Mouse (Mus musculus): Measurements from ENCODE around the gene Olfr114. TPM values are rescaled to one million over a fixed set of nuclear protein-coding genes. Genes with fewer than 3 reads are reported as not detected.

The Olfr114 gene
- not detected in 2 replicates for polyA plus RNA-seq (2016; fragmentation: Nextera tagmentation; extraction: Ambion mirVana)

GRCm38 (mm10) chr17:37592643-37593042, at the start of gene Olfr114:
Olfr114 (minus strand) TSS chr17:37592743.
- Histone ChIP-seq H3K9me3 (replicated peaks) (no peaks in the 10 kb centered on the region), H3K4me2 (no peak within 1 kb of the TSS), H3K4me1 (no peaks in the 10 kb centered on the region), H3K36me3 (no peaks in the 10 kb centered on the region), H3K9ac (no peak within 1 kb of the TSS), H3K27ac (no peak within 1 kb of the TSS), H3K4me3 (no peak within 1 kb of the TSS), H3K27me3 (replicated peaks) (no peaks in the 10 kb centered on the region)
- no peak for ATAC-seq

- Histone ChIP-seq H3K4me2 (no peak within 1 kb of the TSS), H3K4me1 (no peaks in the 10 kb centered on the region), H3K27me3 (replicated peaks) (no peaks in the 10 kb centered on the region), H3K36me3 (no peaks in the 10 kb centered on the region), H3K27ac (no peak within 1 kb of the TSS), H3K9me3 (replicated peaks) (0 out of 2 replicates have a peak, but pooled peaks cover 8% of the 10 kb centered on the region), H3K4me3 (no peak within 1 kb of the TSS), H3K9ac (no peak within 1 kb of the TSS)
- 66% methylated on average over 2 of the region's 2 CpGs for WGBS (ENCODE audit: insufficient replicate concordance)
- no peak for ATAC-seq
Measured at GRCm38 (mm10) chr17:37627009-37627408, 34.5 kb upstream of the Olfr114 start, which contains the start of the genes Olfr115 and Olfr116. Olfr115 (minus strand) TSS chr17:37627109. Olfr116 (minus strand) TSS chr17:37627199.

- Histone ChIP-seq H3K4me3 (no peak within 1 kb of the TSS), H3K36me3 (no peaks in the 10 kb centered on the region), H3K27ac (no peak within 1 kb of the TSS), H3K4me2 (no peak within 1 kb of the TSS), H3K9ac (no peak within 1 kb of the TSS), H3K27me3 (replicated peaks) (no peaks in the 10 kb centered on the region), H3K4me1 (no peaks in the 10 kb centered on the region), H3K9me3 (replicated peaks) (no peaks in the 10 kb centered on the region)
- no peak for ATAC-seq
Measured at GRCm38 (mm10) chr17:37577563-37577962, 15.0 kb downstream of the Olfr114 start, which contains the start of gene Olfr113. Olfr113 (minus strand) TSS chr17:37577663.

GRCm38 (mm10) chr17:37569351-37569750, 23.2 kb downstream of the Olfr114 start, which contains the start of gene Olfr112:
Olfr112 (minus strand) TSS chr17:37569451.
- no peaks in the 10 kb centered on the region for H3K36me3 ChIP-seq

GRCm38 (mm10) chr17:37558913-37559615, 33.5 kb downstream of the Olfr114 start:
- Histone ChIP-seq H3K4me2 (no peak overlapping the region), H3K9ac (no peak overlapping the region), H3K27ac (no peak overlapping the region), H3K4me1 (no peaks in the 10 kb centered on the region), H3K9me3 (replicated peaks) (no peaks in the 10 kb centered on the region), H3K4me3 (no peak overlapping the region), H3K36me3 (no peaks in the 10 kb centered on the region), H3K27me3 (replicated peaks) (no peaks in the 10 kb centered on the region)
- WGBS (ENCODE audit: insufficient replicate concordance), result 56% methylated on average over 1 of the region's 1 CpGs
- ATAC-seq, result no peak

More at GRCm38 (mm10) chr17:37569351-37569750, 23.2 kb downstream of the Olfr114 start, which contains the start of gene Olfr112:
- Histone ChIP-seq H3K9ac (no peak within 1 kb of the TSS), H3K27me3 (replicated peaks) (no peaks in the 10 kb centered on the region), H3K4me3 (no peak within 1 kb of the TSS), H3K4me2 (no peak within 1 kb of the TSS), H3K27ac (no peak within 1 kb of the TSS), H3K9me3 (replicated peaks) (no peaks in the 10 kb centered on the region), H3K4me1 (no peaks in the 10 kb centered on the region)
- ATAC-seq, result no peak

- no peaks in the 10 kb centered on the region for H3K9me3 ChIP-seq (replicated peaks)
- H3K27ac ChIP-seq, result no peak overlapping the region
- H3K4me2 ChIP-seq, result no peak overlapping the region
- no peak for ATAC-seq
- H3K27me3 ChIP-seq (replicated peaks), result no peaks in the 10 kb centered on the region
- no peaks in the 10 kb centered on the region for H3K4me1 ChIP-seq
- 52% methylated on average over 3 of the region's 3 CpGs for WGBS (ENCODE audit: insufficient replicate concordance)
- H3K9ac ChIP-seq, result no peak overlapping the region
- H3K36me3 ChIP-seq, result no peaks in the 10 kb centered on the region
- H3K4me3 ChIP-seq, result no peak overlapping the region
Measured at GRCm38 (mm10) chr17:37543800-37544435, 48.6 kb downstream of the Olfr114 start.

- Histone ChIP-seq H3K4me3 (no peak overlapping the region), H3K9me3 (replicated peaks) (no peaks in the 10 kb centered on the region), H3K4me1 (no peaks in the 10 kb centered on the region), H3K27ac (no peak overlapping the region), H3K4me2 (no peak overlapping the region), H3K36me3 (no peaks in the 10 kb centered on the region), H3K27me3 (replicated peaks) (no peaks in the 10 kb centered on the region), H3K9ac (no peak overlapping the region)
- ATAC-seq, result no peak
- 70% methylated on average over 4 of the region's 4 CpGs for WGBS (ENCODE audit: insufficient replicate concordance)
Measured at GRCm38 (mm10) chr17:37541454-37542119, 51.0 kb downstream of the Olfr114 start.

Other genes with a start within 250 kb of the Olfr114 start
- gene Olfr104-ps, start 233.2 kb downstream of the Olfr114 start, polyA plus RNA-seq (2016; fragmentation: Nextera tagmentation; extraction: Ambion mirVana), result not detected in 2 replicates
- not detected in 2 replicates for gene Olfr105-ps, start 213.7 kb downstream of the Olfr114 start, polyA plus RNA-seq (2016; fragmentation: Nextera tagmentation; extraction: Ambion mirVana)
- not detected in 2 replicates for gene Olfr106-ps, start 202.3 kb downstream of the Olfr114 start, polyA plus RNA-seq (2016; fragmentation: Nextera tagmentation; extraction: Ambion mirVana)
- not detected in 2 replicates for gene Olfr107, start 193.5 kb downstream of the Olfr114 start, polyA plus RNA-seq (2016; fragmentation: Nextera tagmentation; extraction: Ambion mirVana)
- not detected in 2 replicates for gene Olfr108, start 147.3 kb downstream of the Olfr114 start, polyA plus RNA-seq (2016; fragmentation: Nextera tagmentation; extraction: Ambion mirVana)
- gene Olfr109, start 133.8 kb downstream of the Olfr114 start, polyA plus RNA-seq (2016; fragmentation: Nextera tagmentation; extraction: Ambion mirVana), result not detected in 2 replicates
- gene H2-M2, start 109.2 kb downstream of the Olfr114 start, polyA plus RNA-seq (2016; fragmentation: Nextera tagmentation; extraction: Ambion mirVana), result not detected in 2 replicates
- not detected in 2 replicates for gene Olfr110, start 100.3 kb downstream of the Olfr114 start, polyA plus RNA-seq (2016; fragmentation: Nextera tagmentation; extraction: Ambion mirVana)
- not detected in 2 replicates for gene Olfr111, start 84.7 kb downstream of the Olfr114 start, polyA plus RNA-seq (2016; fragmentation: Nextera tagmentation; extraction: Ambion mirVana)
- gene Olfr112, start 23.3 kb downstream of the Olfr114 start, polyA plus RNA-seq (2016; fragmentation: Nextera tagmentation; extraction: Ambion mirVana), result not detected in 2 replicates
- gene Olfr113, start 15.1 kb downstream of the Olfr114 start, polyA plus RNA-seq (2016; fragmentation: Nextera tagmentation; extraction: Ambion mirVana), result not detected in 2 replicates
- not detected in 2 replicates for gene Olfr115, start 34.4 kb upstream of the Olfr114 start, polyA plus RNA-seq (2016; fragmentation: Nextera tagmentation; extraction: Ambion mirVana)
- gene Olfr116, start 34.5 kb upstream of the Olfr114 start, polyA plus RNA-seq (2016; fragmentation: Nextera tagmentation; extraction: Ambion mirVana), result not detected in 2 replicates
- not detected in 2 replicates for gene Olfr117, start 71.0 kb upstream of the Olfr114 start, polyA plus RNA-seq (2016; fragmentation: Nextera tagmentation; extraction: Ambion mirVana)
- not detected in 2 replicates for gene Olfr118, start 74.2 kb upstream of the Olfr114 start, polyA plus RNA-seq (2016; fragmentation: Nextera tagmentation; extraction: Ambion mirVana)
- gene Olfr119, start 103.8 kb upstream of the Olfr114 start, polyA plus RNA-seq (2016; fragmentation: Nextera tagmentation; extraction: Ambion mirVana), result not detected in 2 replicates
- not detected in 2 replicates for gene Olfr120, start 129.1 kb upstream of the Olfr114 start, polyA plus RNA-seq (2016; fragmentation: Nextera tagmentation; extraction: Ambion mirVana)
- gene Olfr121, start 156.1 kb upstream of the Olfr114 start, polyA plus RNA-seq (2016; fragmentation: Nextera tagmentation; extraction: Ambion mirVana), result not detected in 2 replicates
- gene Olfr122, start 175.9 kb upstream of the Olfr114 start, polyA plus RNA-seq (2016; fragmentation: Nextera tagmentation; extraction: Ambion mirVana), result not detected in 2 replicates
- gene Olfr123, start 200.8 kb upstream of the Olfr114 start, polyA plus RNA-seq (2016; fragmentation: Nextera tagmentation; extraction: Ambion mirVana), result not detected in 2 replicates
- gene Olfr124, start 207.1 kb upstream of the Olfr114 start, polyA plus RNA-seq (2016; fragmentation: Nextera tagmentation; extraction: Ambion mirVana), result not detected in 2 replicates
- not detected in 2 replicates for gene Olfr125, start 240.2 kb upstream of the Olfr114 start, polyA plus RNA-seq (2016; fragmentation: Nextera tagmentation; extraction: Ambion mirVana)